Mouse (Mus musculus): Measurements from ENCODE around the gene BC016579.
A peak's percentile ranks its signal among the peaks of the same experiment; 100 is the strongest.

The BC016579 gene

DNA sequence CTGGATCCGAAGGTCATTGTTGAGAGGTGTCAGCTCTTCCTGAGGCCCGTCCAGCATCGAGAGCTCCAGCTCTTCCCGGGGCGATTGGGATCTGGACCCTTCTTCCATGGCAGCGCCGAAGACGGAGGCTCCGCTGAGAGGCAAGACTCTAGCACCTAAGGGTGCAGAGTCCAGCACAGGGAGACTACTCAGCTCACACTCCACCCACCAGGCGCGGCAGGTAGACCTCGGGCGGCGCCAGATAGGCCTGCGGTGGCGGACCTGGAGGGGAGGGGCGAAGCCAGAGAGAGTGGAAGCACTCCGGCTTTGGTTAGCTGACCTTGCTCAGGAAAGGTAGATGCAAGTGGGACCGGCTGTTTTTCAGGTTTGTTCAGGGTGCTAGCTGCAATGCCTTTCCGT, at the start of gene BC016579:
TSS of gene BC016579 (minus strand) at position 135 of the 399 bp plus-strand sequence.
- peak; percentile 45 to 65 for DNase-seq

DNA sequence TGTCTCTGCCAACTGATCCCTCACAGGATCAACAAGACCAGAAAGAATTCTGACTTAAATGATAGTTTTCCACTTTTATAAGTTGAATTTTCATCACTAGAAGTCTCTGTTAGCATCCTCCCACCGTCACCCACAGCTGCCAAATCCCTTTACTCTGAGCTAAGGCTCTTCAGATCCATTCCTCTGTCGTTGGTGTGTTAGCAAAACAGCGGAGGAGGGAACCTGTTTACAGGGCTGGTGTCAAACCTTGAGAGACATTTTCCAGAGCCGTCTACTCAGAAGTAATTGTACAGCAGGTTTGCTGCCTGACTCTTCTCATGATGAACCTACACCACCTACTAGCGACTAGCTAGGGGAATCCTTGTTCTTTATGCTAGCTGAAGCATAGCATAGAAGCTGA, 45.4 kb upstream of the BC016579 start:
- DNase-seq, result no peak

DNA sequence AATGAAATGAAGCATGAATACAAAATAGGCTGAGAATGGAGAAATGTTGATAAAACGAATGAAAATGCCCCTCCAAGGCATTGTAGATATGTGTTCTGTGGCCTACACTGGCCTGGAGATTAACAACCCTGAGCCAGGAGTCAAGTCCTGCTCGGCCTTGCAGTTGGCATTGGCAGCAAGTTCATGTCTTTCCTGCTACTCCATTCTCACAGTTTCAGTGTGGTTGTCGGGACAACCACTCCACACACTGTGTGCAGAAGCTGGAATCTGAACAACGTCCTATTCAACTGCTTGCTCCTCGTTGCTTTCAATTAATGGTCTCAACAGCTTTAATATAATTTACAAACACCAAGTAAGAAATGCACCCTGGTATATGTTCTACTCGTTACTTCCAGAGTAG, 44.1 kb upstream of the BC016579 start:
- DNase-seq, result no peak

DNA sequence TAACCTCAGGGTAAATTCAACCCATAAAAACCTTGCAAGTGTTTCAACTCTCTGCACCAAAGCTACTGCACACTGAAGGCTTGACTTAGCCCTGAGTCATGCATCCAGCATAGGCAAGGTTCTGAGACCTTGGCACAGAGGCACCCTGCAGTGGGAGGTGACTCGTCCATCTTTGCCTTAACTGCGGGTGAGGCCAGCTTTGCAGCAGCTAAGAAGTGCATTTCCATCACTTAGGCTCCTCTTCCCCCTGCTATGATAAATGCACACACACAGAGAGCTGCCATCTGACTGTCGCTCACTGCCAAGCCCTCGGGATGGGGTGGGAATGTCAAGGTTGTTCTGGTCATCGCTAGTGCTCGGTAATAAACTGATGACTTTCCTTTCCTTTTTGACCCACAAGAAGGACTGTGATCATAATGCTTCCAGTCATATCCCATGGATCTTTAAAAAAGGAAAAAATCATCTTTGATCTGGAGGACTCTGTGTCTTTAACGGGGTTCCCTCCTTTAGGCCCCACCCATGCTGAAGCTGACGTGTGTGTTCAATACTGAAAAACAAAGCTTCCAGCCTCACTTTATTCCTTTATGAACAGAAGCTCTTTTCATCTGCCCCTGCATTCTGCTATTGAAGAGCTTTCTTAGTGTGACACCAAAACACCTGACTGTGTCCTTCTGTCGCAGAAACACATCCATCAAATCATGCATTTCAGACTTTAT, 41.7 kb upstream of the BC016579 start:
- DNase-seq, result no peak

DNA sequence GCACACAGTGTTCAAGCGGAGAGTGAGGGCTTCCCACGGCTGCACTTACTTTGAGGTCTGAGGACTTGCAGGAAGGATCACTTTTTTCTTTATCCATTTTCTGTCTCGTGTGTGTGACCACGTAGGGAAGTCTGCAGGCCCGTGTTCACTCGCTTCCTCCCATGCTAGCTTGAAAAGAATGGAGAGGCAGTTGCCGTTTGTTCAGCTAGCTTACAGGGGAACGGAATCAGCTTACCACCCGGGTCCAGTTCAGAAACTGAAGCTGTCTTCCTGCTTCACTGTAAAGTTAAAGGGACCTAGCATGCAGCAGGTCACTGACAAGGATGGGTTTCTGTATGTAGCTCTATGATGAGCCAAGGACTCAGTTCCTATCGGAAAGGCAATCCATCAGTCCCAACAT, 39.7 kb upstream of the BC016579 start, which contains the start of gene Tmprss7:
TSS of gene Tmprss7 (minus strand) at position 101 of the 400 bp plus-strand sequence.
- DNase-seq, result no peak

DNA sequence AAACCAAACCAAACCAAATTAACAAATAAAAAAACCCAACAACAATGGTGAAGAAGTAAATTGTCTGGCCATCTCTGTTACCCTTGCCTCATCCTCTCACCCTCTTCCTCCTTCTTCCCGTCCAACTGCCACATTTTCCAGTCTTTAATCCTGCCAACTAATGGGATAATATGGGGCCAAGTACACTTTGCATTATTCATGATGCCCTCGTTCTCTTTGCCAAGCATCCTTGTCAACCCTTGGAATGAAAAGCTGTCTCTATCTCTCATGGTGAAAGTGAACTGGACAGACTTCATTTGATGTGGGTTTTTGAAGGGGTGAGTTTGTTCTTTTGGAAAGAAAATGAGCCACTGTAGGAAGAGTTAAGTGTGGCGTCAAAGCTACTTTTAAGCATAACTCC, 39.0 kb upstream of the BC016579 start:
- DNase-seq, result no peak

DNA sequence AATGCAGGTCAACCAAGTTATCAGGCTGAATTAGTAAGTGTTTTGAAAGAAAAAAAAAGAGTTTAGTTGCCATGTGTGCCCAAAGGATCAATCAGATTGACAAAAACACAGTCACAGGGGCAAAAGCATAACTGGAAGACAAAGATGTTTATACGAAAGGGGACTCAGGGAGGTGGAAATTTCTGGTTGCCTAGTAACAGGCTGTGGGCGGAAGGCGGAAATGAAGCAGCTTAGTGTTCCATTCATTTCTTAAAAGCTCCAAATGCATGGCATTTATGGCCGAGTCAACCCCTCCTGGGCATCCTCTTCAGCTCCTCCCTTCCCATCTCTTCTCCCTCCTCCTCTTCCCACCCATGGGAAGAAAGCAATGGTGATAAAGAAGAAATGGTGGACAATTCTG, 36.3 kb upstream of the BC016579 start:
- DNase-seq, result no peak

DNA sequence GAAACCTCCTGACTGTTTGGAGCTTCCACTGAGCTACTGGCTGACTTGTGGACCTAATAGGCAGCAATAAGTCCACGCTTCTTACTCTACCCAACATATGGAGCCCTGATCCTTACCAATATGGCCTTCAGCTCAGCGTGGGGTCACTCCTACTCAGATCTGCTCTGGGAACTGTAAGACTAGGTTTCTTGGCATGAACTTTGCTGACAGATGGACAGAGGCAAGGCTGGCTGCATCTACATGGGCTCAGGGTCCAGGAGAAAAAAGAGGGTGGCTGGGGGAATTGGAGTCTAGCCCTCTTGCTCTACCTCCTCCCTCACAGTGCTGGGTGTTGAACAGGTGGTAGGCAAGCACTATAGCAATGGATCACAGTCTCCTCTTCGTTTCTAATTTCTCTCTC, 33.0 kb upstream of the BC016579 start:
- no peak for DNase-seq

DNA sequence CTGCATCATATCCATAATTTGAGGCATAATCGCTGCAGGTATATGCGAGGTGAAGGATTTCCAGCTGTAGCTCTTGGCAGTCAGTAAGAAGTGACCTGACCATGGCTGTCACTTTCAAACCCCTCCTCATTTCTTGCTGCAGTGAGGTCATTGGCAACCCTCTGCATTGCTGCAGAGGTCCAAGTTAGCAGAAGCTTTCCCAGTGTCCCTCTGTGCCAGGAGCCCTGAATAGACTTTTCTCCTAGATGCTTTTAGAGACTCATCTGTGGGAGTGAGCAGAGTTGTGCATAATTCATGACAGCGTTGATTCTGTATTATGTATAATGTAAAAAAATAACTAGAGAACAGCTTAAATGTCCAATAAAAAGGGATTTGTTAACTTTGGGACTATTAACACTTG, 31.4 kb upstream of the BC016579 start:
- no peak for DNase-seq

DNA sequence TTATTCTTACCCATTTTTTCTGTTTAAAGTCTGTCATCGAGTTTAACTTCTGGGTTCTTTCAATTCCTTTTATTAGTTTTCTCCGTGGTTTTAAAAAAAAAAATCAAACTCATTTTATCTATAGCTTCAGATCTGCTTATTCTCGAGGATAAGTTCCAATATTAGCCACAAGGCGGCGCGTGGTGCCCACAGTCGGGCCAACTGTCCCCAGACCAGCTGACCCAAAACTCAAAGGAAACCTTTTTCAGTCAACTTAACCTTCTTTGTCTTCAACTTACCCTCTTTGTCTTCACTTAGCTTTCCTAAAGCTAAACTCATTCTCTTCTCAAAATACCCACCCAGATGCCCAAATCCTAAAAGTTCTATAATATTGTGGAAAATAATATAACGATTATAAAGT, 30.9 kb upstream of the BC016579 start:
- peak; percentile 83 to 84 for DNase-seq

DNA sequence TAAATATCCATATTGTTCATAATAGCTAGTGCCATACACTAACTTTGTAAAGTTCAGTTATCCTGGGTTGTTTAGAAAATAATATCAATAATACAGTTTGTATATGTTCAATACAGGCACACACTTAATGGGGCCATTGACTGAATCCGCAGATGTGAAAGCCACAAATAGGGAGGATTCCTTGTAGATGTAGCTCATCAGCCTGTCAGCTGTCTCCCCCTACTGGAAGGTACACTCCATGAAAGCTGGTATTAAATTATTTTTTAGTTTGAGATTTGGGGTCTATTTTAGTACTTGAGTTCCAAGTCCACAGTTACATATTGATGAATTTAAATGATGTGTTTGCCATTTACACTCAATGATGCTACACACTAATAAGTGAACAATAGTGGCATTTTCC, 22.6 kb upstream of the BC016579 start:
- peak; percentile 5 for DNase-seq

DNA sequence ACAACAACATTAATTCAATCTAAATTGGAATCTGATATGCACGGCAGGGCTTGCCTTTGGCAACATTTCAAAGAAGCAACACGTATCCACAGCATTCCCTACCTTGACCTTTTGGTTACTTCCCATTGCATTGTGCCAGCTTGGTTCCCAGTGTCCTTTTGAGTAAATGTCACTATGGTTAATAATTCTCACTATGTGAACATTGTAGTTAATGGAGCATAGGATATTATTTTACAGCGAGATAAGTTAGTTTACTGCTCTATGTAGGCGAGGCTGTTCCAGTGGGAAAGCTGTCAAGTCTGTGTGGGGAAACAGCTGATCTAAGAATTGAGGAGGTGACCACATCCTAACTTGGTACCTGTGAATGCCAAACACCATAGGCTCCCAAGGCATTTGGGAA, 16.1 kb upstream of the BC016579 start:
- DNase-seq, result peak in 1 of 2 experiments; percentile 3

DNA sequence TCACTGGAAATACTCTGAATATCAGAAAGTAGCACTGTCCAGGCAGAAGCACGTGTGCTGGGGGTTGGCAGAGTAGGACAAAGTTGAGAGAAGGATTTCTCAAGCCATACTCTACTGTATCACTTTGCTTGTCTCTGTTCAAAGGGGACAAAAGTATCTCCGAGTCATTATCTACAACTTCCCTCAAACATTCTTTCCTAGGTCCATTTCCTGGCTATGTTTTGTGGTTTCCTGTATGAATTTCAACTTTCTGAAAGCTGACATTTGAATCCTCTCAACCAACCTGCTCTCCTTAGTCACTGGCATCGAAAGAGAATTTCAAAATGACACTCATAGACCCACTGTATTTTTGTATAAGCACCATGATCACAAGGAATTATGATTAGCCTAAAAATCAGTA, 14.3 kb upstream of the BC016579 start:
- no peak for DNase-seq

DNA sequence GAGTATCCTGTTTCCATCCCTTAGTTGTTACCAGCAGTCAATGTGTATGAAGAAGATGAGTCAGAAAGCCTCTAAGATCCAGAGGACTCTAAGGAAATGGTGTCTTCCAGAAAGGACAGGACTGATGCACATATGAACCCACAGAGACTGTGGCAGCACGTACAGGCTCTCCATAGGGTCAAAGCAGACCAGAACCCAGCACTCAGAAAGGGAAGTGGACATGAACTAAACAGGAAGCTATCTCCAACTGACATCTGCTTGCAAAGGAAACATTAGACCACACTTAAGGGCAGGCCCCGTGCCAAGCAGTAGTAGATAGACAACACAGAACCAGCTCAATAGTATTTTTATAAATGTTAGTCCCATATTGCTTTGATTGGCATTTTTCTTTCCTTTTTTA, 12.3 kb upstream of the BC016579 start:
- peak in 1 of 2 experiments; percentile 11 for DNase-seq

DNA sequence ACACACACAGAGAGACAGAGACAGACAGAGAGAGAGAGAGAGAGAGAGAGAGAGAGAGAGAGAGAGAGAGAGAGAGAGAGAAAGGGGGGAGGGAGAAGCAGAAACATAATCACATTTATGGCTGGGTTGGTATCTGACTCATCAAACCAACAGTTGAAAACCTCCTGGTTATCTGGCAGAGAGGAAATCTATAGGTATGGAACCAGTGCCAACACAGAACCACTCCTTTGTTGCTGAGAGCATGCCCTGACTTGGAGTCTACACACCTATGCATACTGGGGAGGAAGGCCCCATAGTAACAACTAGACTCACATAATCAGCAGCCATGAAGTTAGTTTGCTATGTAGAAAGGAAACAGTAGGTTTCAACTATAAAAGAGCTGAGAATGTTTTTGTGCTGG, 8.5 kb upstream of the BC016579 start:
- DNase-seq, result no peak

DNA sequence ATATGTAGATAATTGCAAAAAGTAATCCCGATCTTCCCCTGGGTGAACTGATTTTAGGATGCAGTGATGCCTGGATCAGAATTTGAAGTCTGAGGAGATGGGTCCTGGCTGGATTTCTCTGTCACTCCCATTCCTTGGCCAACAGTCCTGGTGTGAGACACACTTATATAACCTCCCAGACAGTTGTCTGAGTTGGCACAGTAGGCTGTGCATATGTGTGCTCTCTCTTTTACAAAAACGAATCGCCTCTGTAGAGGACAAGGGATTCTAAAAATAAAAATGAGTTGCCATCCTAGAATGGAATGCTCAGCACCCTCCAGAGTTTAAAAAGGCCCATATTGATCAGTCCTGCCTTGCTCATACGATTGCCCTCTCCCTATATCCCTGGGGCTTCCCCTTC, 5.7 kb upstream of the BC016579 start:
- DNase-seq, result no peak

DNA sequence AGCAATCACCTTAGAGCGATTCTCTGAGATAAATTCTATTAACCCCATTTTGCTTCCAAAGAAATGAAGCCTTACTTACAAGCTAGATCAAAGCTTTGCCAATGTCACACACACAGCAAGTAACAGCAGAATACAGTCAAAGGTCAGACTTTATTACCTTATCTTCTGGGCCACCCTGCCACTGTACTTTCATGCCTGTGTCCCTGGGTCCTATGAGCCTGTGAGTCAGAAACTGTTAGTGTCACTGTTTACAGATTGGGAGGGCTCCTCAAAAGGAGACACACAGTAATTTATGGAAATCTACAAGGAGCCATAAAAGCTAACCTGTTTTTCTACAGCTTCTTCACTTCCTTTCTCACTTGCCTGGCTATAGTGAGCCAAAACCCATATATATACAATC, 4.4 kb upstream of the BC016579 start:
- no peak for DNase-seq

DNA sequence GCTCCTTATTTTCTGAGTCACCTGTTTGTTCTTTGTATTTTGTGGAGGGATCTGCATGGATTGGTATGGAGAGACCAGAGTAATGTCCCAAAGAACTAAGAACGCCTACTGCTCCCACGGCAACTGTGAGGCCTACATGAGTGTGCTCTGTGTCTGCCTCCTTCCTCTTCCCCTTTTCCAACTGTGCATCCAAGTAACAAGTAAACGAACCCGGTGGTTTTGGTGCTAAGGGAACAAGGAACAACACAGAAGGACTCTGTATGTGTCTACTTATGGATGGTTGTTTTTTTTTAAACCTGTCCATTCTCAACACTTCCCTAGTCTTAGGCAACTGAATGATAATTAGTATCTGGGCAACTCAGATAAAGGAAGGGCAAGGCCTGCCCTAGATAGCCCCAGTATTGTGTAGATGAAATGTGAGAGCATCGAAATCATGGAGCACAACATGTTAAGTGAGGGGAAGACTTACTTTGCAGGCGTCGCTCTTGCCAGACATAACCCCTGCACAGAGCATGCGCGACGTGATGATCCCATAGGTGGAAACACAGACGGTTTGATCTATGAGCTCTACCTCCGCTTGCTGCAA, 3.8 kb upstream of the BC016579 start:
- DNase-seq, result no peak

DNA sequence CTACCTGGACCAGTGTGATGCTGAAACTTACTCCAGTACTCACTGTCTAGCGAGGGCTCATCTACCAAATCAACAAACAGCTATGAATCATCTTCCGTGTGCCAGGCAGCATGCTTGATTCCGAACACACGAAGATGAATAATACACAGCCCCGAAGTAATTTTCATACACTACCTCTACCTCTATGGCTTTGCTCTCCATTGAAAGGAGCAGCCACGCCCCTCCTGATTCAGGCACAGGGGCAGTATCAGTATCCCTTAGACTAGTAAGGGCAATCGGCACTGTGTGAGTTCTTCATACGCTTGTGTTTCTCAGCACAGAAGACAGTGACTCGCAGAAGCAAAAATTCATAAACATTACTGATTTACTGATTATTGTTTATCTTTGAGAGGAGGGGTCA, 597 bp upstream of the BC016579 start:
- no peak for DNase-seq

DNA sequence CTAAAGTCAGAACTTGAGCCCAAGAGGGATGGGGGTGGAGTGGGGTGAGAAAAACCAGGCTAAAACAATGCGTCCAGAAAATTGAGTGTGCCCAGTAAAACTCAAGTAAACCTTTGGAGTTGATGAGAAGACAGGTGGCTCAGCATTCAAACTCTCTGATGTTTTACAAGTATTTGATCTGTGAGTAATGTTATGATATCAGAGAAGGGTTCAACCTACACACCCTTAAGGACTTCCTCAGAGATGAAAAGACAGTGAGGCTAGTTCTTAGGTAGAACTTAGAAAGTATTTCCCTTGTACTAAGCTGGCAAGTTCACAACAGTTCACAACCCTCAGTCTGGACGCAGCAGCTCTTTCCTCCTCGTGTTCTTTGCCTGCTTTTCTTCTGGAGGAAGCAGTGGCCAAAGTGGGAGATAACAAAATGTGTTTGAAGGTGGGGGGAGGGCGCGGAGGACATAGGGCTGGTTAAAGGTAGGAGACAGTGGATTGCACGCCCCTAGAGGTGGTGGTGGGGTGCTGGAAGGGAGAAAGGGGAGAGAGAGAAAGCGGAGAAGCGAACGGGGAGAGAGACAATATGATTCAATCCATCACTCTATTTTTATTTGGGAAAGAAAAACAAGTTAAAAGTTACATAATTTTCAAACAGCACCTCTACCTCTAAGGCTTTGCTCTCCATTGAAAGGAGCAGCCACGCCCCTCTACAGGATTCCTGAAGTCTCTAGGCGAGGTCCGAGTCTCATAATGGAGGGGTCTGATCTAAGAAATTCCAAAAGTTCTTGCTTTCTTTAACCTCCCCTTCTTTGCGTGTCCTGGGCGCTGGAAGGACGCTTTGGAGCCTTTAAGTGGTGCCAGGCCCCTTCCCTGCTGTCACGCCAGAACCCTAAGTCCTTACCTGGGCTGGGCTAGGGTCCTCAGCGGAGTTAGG, 597 bp downstream of the BC016579 start:
- DNase-seq, result peak; percentile 3 to 13

DNA sequence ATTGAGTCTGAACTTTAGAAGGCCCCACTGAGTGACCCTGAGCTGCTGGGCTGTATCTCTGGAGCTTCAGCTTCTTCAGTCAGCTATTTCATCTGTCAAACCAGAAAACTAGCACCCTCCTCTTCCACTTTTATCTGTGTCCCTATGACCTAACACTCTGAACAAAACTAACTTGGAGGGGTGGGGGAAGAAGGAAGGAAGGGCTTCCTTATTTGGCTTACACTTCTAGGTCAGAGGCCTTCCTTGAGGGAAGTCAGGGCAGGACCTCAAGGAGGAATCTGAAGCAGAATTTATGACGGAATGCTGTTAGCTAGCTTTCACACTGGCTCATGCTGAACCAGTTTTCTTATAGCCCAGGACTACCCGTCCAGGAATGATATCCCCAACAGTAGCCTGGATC, 2.4 kb downstream of the BC016579 start:
- no peak for DNase-seq

DNA sequence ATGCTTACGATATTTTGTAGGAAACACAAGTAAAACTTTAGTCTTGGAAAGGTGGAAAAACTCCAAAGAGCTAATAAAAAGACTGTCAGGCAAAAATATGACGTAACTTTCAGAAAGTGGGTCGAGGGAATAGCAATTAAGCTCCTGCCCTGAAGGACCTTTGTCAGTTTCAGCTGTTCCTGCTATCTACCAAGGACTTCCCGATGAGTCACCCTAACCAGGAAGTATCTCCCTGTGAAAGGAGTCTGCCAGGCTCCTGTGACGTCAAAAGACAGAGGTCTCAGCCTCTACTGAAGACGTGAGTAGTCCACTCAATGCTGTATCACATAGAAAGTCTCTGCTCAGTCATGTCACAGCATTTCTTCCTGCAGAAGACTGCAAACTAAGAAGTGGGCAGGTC, 9.5 kb downstream of the BC016579 start:
- no peak for DNase-seq

DNA sequence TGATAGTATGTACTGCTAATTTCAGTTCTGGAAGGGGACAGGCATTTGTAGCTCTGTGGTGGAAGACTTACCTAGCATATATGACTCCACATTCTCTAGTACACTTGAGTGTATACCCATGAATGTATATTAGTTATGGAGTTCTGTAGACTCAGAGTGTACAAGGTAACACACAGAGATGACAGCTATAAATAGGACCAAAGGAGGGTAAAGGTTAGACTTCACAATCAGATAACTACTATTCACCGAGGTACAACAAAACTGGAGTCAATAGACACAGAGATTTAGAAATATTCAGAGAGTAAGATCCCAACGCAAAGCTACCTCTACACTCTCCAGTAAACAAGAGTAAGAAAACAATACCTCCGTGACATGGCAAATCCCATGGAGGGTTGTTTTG, 9.9 kb downstream of the BC016579 start:
- DNase-seq, result no peak

DNA sequence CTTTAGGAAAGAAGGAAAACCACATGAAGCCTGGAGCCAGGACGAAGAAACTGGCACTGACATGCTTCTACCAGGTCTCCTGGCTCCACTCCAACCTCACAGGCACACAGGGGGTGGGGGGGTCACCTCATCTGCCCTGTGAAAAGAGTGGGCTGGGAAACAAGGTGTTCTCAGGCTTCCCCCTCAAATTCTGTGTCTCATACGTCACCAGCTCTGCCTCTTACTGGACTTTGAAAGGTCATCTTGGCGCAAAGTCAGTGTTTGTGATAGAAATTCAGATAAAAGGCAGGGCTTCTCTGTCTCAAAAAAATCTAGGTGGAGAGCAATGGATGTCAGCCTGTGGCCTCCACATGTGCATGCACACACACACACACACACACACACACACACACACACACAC, 12.6 kb downstream of the BC016579 start:
- DNase-seq, result no peak

Measured in kidney, postnatal 4 days (tissue).